ENCODE assay signal across 20 mouse cellular contexts in genomic region chr2:91989750-91990149, GRCm38 (mm10). TPM values are rescaled to one million over a fixed set of nuclear protein-coding genes. Genes with fewer than 3 reads are reported as not detected.
A peak's percentile ranks its signal among the peaks of the same experiment; 100 is the strongest.
DNase-seq lines count a peak whose midpoint lies in the region; ATAC-seq and TF ChIP-seq lines count a peak whose summit lies in the region.
"Had no signal": no experiment of that assay in that cellular context is flagged by ENCODE, and none has a peak within 500 bp of the region (broad histone marks: within the 10 kb centered on the region; RNA-seq: fewer than 3 reads in every experiment).

No protein-coding gene starts in this region.

- no peaks in the 10 kb centered on the region for H3K9me3 ChIP-seq in forebrain, postnatal 0 days (ENCODE audit: low read length)
- no peaks in the 10 kb centered on the region for H3K9me3 ChIP-seq in forebrain, embryonic 14.5 days (replicated peaks; ENCODE audit: control insufficient read depth, low read length)
- no peaks in the 10 kb centered on the region for H3K9me3 ChIP-seq in liver, embryonic 14.5 days (ENCODE audit: control insufficient read depth, low read length)
- H3K9me3 ChIP-seq: lung, embryonic 15.5 days; midbrain, embryonic 13.5 days; neural tube, embryonic 13.5 days had no signal

- TF ChIP-seq POLR2A in bone marrow, adult 2 months (IDR thresholded peaks at IDR 0.05; ENCODE audit: borderline replicate concordance, control insufficient read depth, low read depth, low read length), result no peak

- no peak for TF ChIP-seq EP300 in liver, embryonic 14.5 days (IDR thresholded peaks at IDR 0.05; ENCODE audit: low read depth)

- ATAC-seq in forebrain, postnatal 0 days, result no peak
- no peak for ATAC-seq in forebrain, embryonic 14.5 days
- no peak for ATAC-seq in liver, embryonic 14.5 days (ENCODE audit: insufficient read depth)
- ATAC-seq: activated CD4-positive, CD25-positive, alpha-beta regulatory T cell, adult 4 months; midbrain, embryonic 13.5 days had no signal

- no peaks in the 10 kb centered on the region for H3K36me3 ChIP-seq in forebrain, postnatal 0 days (ENCODE audit: insufficient read depth)
- no peaks in the 10 kb centered on the region for H3K36me3 ChIP-seq in forebrain, embryonic 14.5 days (ENCODE audit: control insufficient read depth, insufficient read depth, low read length)
- H3K36me3 ChIP-seq in liver, embryonic 14.5 days (replicated peaks; ENCODE audit: control insufficient read depth, insufficient read depth, low read depth), result no peaks in the 10 kb centered on the region
- H3K36me3 ChIP-seq: forebrain, embryonic 10.5 days; midbrain, embryonic 13.5 days; neural tube, embryonic 13.5 days had no signal

- H3K4me3 ChIP-seq in forebrain, postnatal 0 days (ENCODE audit: low read depth, low read length), result no peak overlapping the region
- no peak overlapping the region for H3K4me3 ChIP-seq in forebrain, embryonic 14.5 days (ENCODE audit: low read depth, low read length)
- no peak overlapping the region for H3K4me3 ChIP-seq in liver, embryonic 14.5 days (ENCODE audit: insufficient read depth in 1 of 2, low read depth in 2 of 2, low read length in 2 of 2)
- H3K4me3 ChIP-seq in bone marrow, adult 2 months (replicated peaks; ENCODE audit: control insufficient read depth, low read depth, low read length), result no peak overlapping the region
- H3K4me3 ChIP-seq: forebrain, embryonic 10.5 days; lung, embryonic 15.5 days; midbrain, embryonic 13.5 days; neural tube, embryonic 13.5 days had no signal

- H3K4me1 ChIP-seq in forebrain, postnatal 0 days (ENCODE audit: insufficient read depth), result no peaks in the 10 kb centered on the region
- H3K4me1 ChIP-seq in forebrain, embryonic 14.5 days (ENCODE audit: control insufficient read depth, insufficient read depth, low read length), result no peaks in the 10 kb centered on the region
- peaks cover 0 to 9% of the 10 kb centered on the region in 2 experiments; a peak in 2 of 4 replicates for H3K4me1 ChIP-seq in liver, embryonic 14.5 days (replicated peaks; ENCODE audit: control insufficient read depth in 2 of 2, insufficient read depth in 2 of 2, low read length in 1 of 2)
- peaks cover 3% of the 10 kb centered on the region for H3K4me1 ChIP-seq in bone marrow, adult 2 months (ENCODE audit: control insufficient read depth, insufficient read depth, low read length)
- H3K4me1 ChIP-seq: lung, embryonic 15.5 days had no signal

- H3K4me2 ChIP-seq in forebrain, postnatal 0 days (ENCODE audit: low read depth), result no peak overlapping the region
- H3K4me2 ChIP-seq in forebrain, embryonic 14.5 days (ENCODE audit: low read length), result no peak overlapping the region
- no peak overlapping the region for H3K4me2 ChIP-seq in liver, embryonic 14.5 days (ENCODE audit: low read depth)
- H3K4me2 ChIP-seq: lung, embryonic 15.5 days; midbrain, embryonic 13.5 days; neural tube, embryonic 13.5 days had no signal

- no peak overlapping the region for H3K9ac ChIP-seq in forebrain, postnatal 0 days
- no peak overlapping the region for H3K9ac ChIP-seq in forebrain, embryonic 14.5 days (ENCODE audit: low read length)
- no peak overlapping the region for H3K9ac ChIP-seq in liver, embryonic 14.5 days (replicated peaks)
- H3K9ac ChIP-seq: lung, embryonic 15.5 days; midbrain, embryonic 13.5 days; neural tube, embryonic 13.5 days had no signal

- no peaks in the 10 kb centered on the region for H3K27me3 ChIP-seq in forebrain, postnatal 0 days (ENCODE audit: insufficient read depth, low read length)
- no peaks in the 10 kb centered on the region for H3K27me3 ChIP-seq in forebrain, embryonic 14.5 days (replicated peaks; ENCODE audit: control insufficient read depth, insufficient read depth, low read length)
- no peaks in the 10 kb centered on the region for H3K27me3 ChIP-seq in liver, embryonic 14.5 days (ENCODE audit: control insufficient read depth, insufficient read depth, low read length)
- H3K27me3 ChIP-seq: lung, embryonic 15.5 days; neural tube, embryonic 13.5 days had no signal

- no peak overlapping the region for H3K27ac ChIP-seq in forebrain, postnatal 0 days (ENCODE audit: low read depth, low read length)
- H3K27ac ChIP-seq in forebrain, embryonic 14.5 days (ENCODE audit: low read depth, low read length), result no peak overlapping the region
- no peak overlapping the region for H3K27ac ChIP-seq in liver, embryonic 14.5 days
- no peak overlapping the region for H3K27ac ChIP-seq in bone marrow, adult 2 months (ENCODE audit: control insufficient read depth, insufficient read depth, low read depth, low read length, poor library complexity)
- H3K27ac ChIP-seq: forebrain, embryonic 10.5 days; lung, embryonic 15.5 days; midbrain, embryonic 13.5 days; neural tube, embryonic 13.5 days had no signal

- no peak for DNase-seq in forebrain, postnatal 0 days
- no peak for DNase-seq in forebrain, embryonic 14.5 days (ENCODE audit: low spot score)
- no peak for DNase-seq in liver, embryonic 14.5 days (ENCODE audit: low read depth in 3 of 3, low spot score in 3 of 3)
- no peak for DNase-seq in liver
- peak; percentile 45 to 50 for DNase-seq in B cell, adult 2 months
- no peak for DNase-seq in urinary bladder, postnatal 10 days (ENCODE audit: low spot score)
- DNase-seq in ovary, postnatal 10 days (ENCODE audit: low spot score), result no peak
- DNase-seq: cerebellum, adult 9-11 months; kidney, postnatal 4 days; right cerebral cortex, adult 18-20 months had no signal

- peak; percentile 50 for TF ChIP-seq CTCF in forebrain, postnatal 0 days (IDR thresholded peaks at IDR 0.05; ENCODE audit: low read depth)
- TF ChIP-seq CTCF in liver, embryonic 14.5 days (IDR thresholded peaks at IDR 0.05; ENCODE audit: low read depth), result peak; percentile 70
- peak; percentile 43; the same call in 1 of the 2 replicates for TF ChIP-seq CTCF in bone marrow, adult 2 months (IDR thresholded peaks at IDR 0.05; ENCODE audit: control insufficient read depth, insufficient read depth, low read length)

RNA-seq across cellular contexts. Expression of gene Dgkz, which starts 14.1 kb away (rescaled TPM):
- 112 and 116 TPM in 2 replicates for total RNA-seq in forebrain, postnatal 0 days (2014; rRNA removed)
- 29.1 and 31.4 TPM in 2 replicates for polyA plus RNA-seq in forebrain, postnatal 0 days (2015; fragmentation: Nextera tagmentation; extraction: Ambion mirVana)
- 26.7 and 29.1 TPM in 2 replicates for polyA plus RNA-seq in forebrain, embryonic 14.5 days (2014; fragmentation: Nextera tagmentation; extraction: Ambion mirVana)
- polyA plus RNA-seq in liver, embryonic 14.5 days (2012; rRNA removed), result 55.9 and 60.7 TPM in 2 replicates
- 19.6 and 26.7 TPM in 2 replicates for polyA plus RNA-seq in liver, embryonic 14.5 days (2014; fragmentation: Nextera tagmentation; extraction: Ambion mirVana)
- 82.4 and 229 TPM in 2 replicates for polyA plus RNA-seq in bone marrow, adult 2 months (2011; ENCODE audit: insufficient read depth, insufficient read length, low replicate concordance, missing spikeins)

RNA-seq across cellular contexts. Expression of gene Creb3l1, which starts 34.6 kb away (rescaled TPM):
- total RNA-seq in forebrain, postnatal 0 days (2014; rRNA removed), result 1.4 and 2.0 TPM in 2 replicates
- 2.9 TPM in 2 replicates for polyA plus RNA-seq in forebrain, postnatal 0 days (2015; fragmentation: Nextera tagmentation; extraction: Ambion mirVana)
- 0.80 and 1.3 TPM in 2 replicates for polyA plus RNA-seq in forebrain, embryonic 14.5 days (2014; fragmentation: Nextera tagmentation; extraction: Ambion mirVana)
- polyA plus RNA-seq in liver, embryonic 14.5 days (2012; rRNA removed), result 0.61 and 0.66 TPM in 2 replicates
- 0.84 and 1.3 TPM in 2 replicates for polyA plus RNA-seq in liver, embryonic 14.5 days (2014; fragmentation: Nextera tagmentation; extraction: Ambion mirVana)
- 1.6 and 1.7 TPM in 2 replicates for polyA plus RNA-seq in bone marrow, adult 2 months (2011; ENCODE audit: insufficient read depth, insufficient read length, low replicate concordance, missing spikeins)

RNA-seq across cellular contexts. Expression of gene Gm9821, which starts 44.2 kb away (rescaled TPM):
- total RNA-seq in forebrain, postnatal 0 days (2014; rRNA removed), result not detected in 2 replicates
- polyA plus RNA-seq in forebrain, postnatal 0 days (2015; fragmentation: Nextera tagmentation; extraction: Ambion mirVana), result not detected in 2 replicates
- 0.20 and 0.30 TPM in 2 replicates for polyA plus RNA-seq in forebrain, embryonic 14.5 days (2014; fragmentation: Nextera tagmentation; extraction: Ambion mirVana)
- 0.01 and 0.02 TPM in 2 replicates for polyA plus RNA-seq in liver, embryonic 14.5 days (2012; rRNA removed)
- polyA plus RNA-seq in liver, embryonic 14.5 days (2014; fragmentation: Nextera tagmentation; extraction: Ambion mirVana), result 0.63 and 0.96 TPM in 2 replicates
- polyA plus RNA-seq in bone marrow, adult 2 months (2011; ENCODE audit: insufficient read depth, insufficient read length, low replicate concordance, missing spikeins), result not detected in 2 replicates
- total RNA-seq: gastrocnemius, adult 18-20 months; left cerebral cortex, postnatal 36 days had no signal
- polyA plus RNA-seq: embryonic facial prominence, embryonic 11.5 days; urinary bladder, adult 2 months had no signal

RNA-seq across cellular contexts. Expression of gene Mdk, which starts 57.7 kb away (rescaled TPM):
- 74.2 and 75.5 TPM in 2 replicates for total RNA-seq in forebrain, postnatal 0 days (2014; rRNA removed)
- 121 and 162 TPM in 2 replicates for polyA plus RNA-seq in forebrain, postnatal 0 days (2015; fragmentation: Nextera tagmentation; extraction: Ambion mirVana)
- 349 and 462 TPM in 2 replicates for polyA plus RNA-seq in forebrain, embryonic 14.5 days (2014; fragmentation: Nextera tagmentation; extraction: Ambion mirVana)
- 13.2 and 19.3 TPM in 2 replicates for polyA plus RNA-seq in liver, embryonic 14.5 days (2012; rRNA removed)
- polyA plus RNA-seq in liver, embryonic 14.5 days (2014; fragmentation: Nextera tagmentation; extraction: Ambion mirVana), result 12.7 and 13.7 TPM in 2 replicates
- polyA plus RNA-seq in bone marrow, adult 2 months (2011; ENCODE audit: insufficient read depth, insufficient read length, low replicate concordance, missing spikeins), result 14.9 and 18.6 TPM in 2 replicates

Comparison
In these comparisons a context has a peak if more than half of its experiments do, and no peak if none do; other contexts are left out.
1. DNase-seq: peak in B cell, adult 2 months (2 of 2); none in forebrain, postnatal 0 days (single experiment), forebrain, embryonic 14.5 days (single experiment), liver, embryonic 14.5 days (0 of 3), liver (single experiment), urinary bladder, postnatal 10 days (single experiment) and ovary, postnatal 10 days (single experiment).
2. Peak in every context shown above with its lines, with median percentiles within 50 percentile points of each other: CTCF ChIP-seq.